Mouse (Mus musculus): ENCODE results near the gene Hfe. TPM values are rescaled to one million over a fixed set of nuclear protein-coding genes. Genes with fewer than 3 reads are reported as not detected.

Hfe gene
- polyA plus RNA-seq (2015; fragmentation: Nextera tagmentation; extraction: Ambion mirVana), result 11.7 and 14.9 TPM in 2 replicates

DNA sequence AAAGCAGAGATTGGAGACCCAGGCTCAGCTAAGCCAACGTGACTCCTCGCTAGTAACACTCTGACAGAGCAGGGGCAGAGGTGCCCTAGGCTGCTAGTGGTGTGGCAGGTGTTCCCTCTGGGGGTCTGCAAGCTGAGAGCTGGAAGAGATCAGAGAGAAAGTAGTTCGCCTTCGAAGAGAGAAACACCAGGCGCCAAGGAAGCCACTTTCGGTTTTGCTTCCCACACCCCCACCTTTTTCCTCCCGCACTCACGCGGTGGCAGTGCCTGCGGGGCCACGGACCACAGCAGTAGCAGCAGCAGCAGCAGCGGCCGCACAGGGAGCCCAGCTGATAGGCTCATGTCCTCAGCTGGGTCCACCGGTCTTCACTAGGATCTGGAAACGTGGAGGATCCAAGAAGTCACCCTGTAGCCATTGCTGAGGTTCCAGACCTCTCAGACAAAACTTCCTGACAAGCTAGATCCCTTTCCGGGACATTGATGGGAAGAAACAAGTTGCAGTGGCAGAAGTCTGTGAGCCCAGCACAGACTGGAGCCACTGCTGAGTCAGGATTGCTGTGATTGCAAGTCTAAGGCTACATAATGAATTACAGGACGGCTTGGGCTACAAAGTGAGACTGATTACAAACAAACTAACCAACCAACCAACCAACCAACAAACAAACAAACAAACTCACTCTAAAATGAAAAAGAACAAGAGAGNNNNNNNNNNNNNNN, at the start of gene Hfe:
Gene Hfe, minus strand, starts transcription at position 481 of the 716 bp plus-strand sequence.
- peak; percentile 61 for ATAC-seq (replicated peaks; ENCODE audit: extremely low read depth, insufficient read depth, low FRiP score)

DNA sequence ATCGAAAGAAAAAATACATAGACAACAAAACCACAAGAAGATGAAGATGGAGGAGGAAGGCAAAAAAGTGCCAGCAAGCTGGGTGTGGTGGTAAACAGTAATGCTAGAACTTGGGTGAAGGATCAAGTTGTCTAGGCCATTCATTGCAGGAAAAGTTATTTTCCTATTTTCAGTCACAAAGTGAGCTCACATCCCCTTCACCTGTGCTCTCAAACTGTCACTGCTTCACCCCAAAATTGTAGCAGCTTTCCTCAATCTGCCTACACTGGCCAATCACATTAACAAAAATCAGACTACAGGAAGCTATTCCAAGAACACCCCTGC, 49.2 kb upstream of the Hfe start:
- no peak for ATAC-seq (replicated peaks; ENCODE audit: extremely low read depth, insufficient read depth, low FRiP score)
- Histone ChIP-seq H3K9me3 (replicated peaks; ENCODE audit: control insufficient read depth, low read length) (no peaks in the 10 kb centered on the region), H3K36me3 (ENCODE audit: control insufficient read depth, insufficient read depth) (no peaks in the 10 kb centered on the region), H3K9ac (ENCODE audit: low read length) (peak overlapping the region; percentile 75), H3K4me1 (ENCODE audit: control insufficient read depth, insufficient read depth, low read length) (peaks cover 22% of the 10 kb centered on the region), H3K27ac (ENCODE audit: low read length) (peak overlapping the region; percentile 87), H3K4me2 (ENCODE audit: low read depth, low read length) (peak overlapping the region; percentile 89), H3K27me3 (ENCODE audit: control insufficient read depth, insufficient read depth, low read length) (no peaks in the 10 kb centered on the region), H3K4me3 (ENCODE audit: low read length) (peak overlapping the region; percentile 76)
- 56% methylated on average over 1 of the region's 1 CpGs for WGBS

More for the DNA sequence above, at the start of gene Hfe:
- Histone ChIP-seq H3K27ac (ENCODE audit: low read length) (peak within 1 kb of the TSS; percentile 61), H3K4me3 (ENCODE audit: low read length) (peak within 1 kb of the TSS; percentile 65), H3K27me3 (ENCODE audit: control insufficient read depth, insufficient read depth, low read length) (no peaks in the 10 kb centered on the region), H3K36me3 (ENCODE audit: control insufficient read depth, insufficient read depth) (no peaks in the 10 kb centered on the region), H3K4me1 (ENCODE audit: control insufficient read depth, insufficient read depth, low read length) (peaks cover 12% of the 10 kb centered on the region), H3K9ac (ENCODE audit: low read length) (peak within 1 kb of the TSS; percentile 79), H3K4me2 (ENCODE audit: low read depth, low read length) (peak within 1 kb of the TSS; percentile 91), H3K9me3 (replicated peaks; ENCODE audit: control insufficient read depth, low read length) (no peaks in the 10 kb centered on the region)
- WGBS, result 3% methylated on average over 17 of the region's 17 CpGs

DNA sequence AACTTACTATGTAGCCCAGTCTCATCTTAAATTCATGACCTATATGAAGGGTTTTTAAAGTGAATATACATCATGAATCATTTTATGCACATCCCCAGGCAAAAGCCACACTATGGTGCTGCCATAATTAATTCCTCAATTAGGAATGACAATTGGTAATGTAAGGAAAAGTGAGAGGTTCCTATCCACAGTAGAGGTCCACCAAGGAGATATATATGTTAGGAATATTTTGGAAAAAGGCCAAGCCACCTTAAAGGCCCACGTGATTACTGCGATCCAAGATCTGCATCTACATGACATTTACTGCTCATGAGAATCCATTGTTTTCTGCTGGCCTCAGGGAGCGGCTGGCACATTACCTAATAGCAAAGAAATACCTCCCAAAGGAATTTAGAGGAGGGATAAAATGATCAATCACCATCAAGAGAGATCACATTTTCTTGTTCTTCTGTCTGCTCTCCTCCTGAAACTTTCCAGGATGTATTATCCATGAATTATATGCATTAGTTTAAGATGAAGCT, 48.7 kb upstream of the Hfe start:
- ATAC-seq (replicated peaks; ENCODE audit: extremely low read depth, insufficient read depth, low FRiP score), result no peak
- Histone ChIP-seq H3K4me1 (ENCODE audit: control insufficient read depth, insufficient read depth, low read length) (peaks cover 20% of the 10 kb centered on the region), H3K4me2 (ENCODE audit: low read depth, low read length) (no peak overlapping the region), H3K27me3 (ENCODE audit: control insufficient read depth, insufficient read depth, low read length) (no peaks in the 10 kb centered on the region), H3K36me3 (ENCODE audit: control insufficient read depth, insufficient read depth) (no peaks in the 10 kb centered on the region), H3K4me3 (ENCODE audit: low read length) (no peak overlapping the region), H3K9me3 (replicated peaks; ENCODE audit: control insufficient read depth, low read length) (no peaks in the 10 kb centered on the region), H3K27ac (ENCODE audit: low read length) (no peak overlapping the region), H3K9ac (ENCODE audit: low read length) (no peak overlapping the region)
- WGBS, result 81% methylated on average over 3 of the region's 3 CpGs

DNA sequence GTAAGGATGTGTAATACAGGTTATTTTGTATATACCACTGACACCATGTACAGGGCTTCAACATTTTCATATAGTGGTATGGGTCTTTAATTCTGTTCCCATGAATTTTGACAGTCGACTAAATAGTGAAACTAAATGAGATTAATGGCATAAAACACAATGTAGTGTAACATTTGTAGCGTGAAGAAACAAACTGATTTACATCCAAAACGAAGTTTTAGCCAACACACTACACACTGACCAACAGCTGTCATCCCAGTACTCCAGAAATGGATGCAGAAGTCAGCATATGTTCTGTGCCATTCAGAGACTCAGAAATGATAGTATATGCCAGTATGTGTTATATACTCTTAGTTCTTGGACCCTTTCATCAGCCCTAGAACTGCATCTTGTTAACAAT, 47.3 kb upstream of the Hfe start:
- 54% methylated on average over 3 of the region's 3 CpGs for WGBS
- no peak overlapping the region for H3K4me2 ChIP-seq (ENCODE audit: low read depth, low read length)

DNA sequence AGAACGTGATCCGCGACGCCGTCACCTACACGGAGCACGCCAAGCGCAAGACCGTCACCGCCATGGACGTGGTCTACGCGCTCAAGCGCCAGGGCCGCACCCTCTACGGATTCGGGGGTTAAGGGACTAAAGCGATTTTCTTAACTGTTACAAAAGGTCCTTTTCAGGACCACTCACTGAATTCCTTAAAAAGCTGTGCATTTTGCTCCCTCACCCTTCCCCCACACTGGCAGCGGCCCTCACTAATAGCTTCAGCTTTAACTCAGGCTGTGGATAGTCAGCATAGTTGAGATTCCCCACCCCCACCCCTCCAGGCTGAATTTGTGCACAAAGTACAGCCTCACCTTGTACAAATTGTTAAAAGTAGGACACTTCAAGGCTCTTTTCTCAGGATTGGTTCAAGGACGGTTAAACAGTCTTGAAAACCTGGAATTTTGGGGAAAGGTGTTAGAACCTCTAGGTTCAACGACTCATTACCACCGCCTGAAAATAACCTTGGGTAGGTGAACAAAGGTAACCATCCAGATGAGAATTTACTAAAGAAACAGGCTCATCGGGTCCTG, 46.6 kb upstream of the Hfe start:
- WGBS, result 3% methylated on average over 12 of the region's 23 CpGs
- Histone ChIP-seq H3K36me3 (ENCODE audit: control insufficient read depth, insufficient read depth) (no peaks in the 10 kb centered on the region), H3K9ac (ENCODE audit: low read length) (peak overlapping the region; percentile 46), H3K4me2 (ENCODE audit: low read depth, low read length) (peak overlapping the region; percentile 67), H3K27ac (ENCODE audit: low read length) (peak overlapping the region; percentile 88), H3K9me3 (replicated peaks; ENCODE audit: control insufficient read depth, low read length) (no peaks in the 10 kb centered on the region), H3K27me3 (ENCODE audit: control insufficient read depth, insufficient read depth, low read length) (no peaks in the 10 kb centered on the region), H3K4me1 (ENCODE audit: control insufficient read depth, insufficient read depth, low read length) (peaks cover 14% of the 10 kb centered on the region), H3K4me3 (ENCODE audit: low read length) (peak overlapping the region; percentile 51)
- no peak for ATAC-seq (replicated peaks; ENCODE audit: extremely low read depth, insufficient read depth, low FRiP score)

More for the DNA sequence above, 47.3 kb upstream of the Hfe start:
- Histone ChIP-seq H3K9me3 (replicated peaks; ENCODE audit: control insufficient read depth, low read length) (no peaks in the 10 kb centered on the region), H3K36me3 (ENCODE audit: control insufficient read depth, insufficient read depth) (no peaks in the 10 kb centered on the region), H3K4me1 (ENCODE audit: control insufficient read depth, insufficient read depth, low read length) (peaks cover 14% of the 10 kb centered on the region), H3K9ac (ENCODE audit: low read length) (no peak overlapping the region), H3K27ac (ENCODE audit: low read length) (0 out of 2 replicates have a peak overlapping the region, but pooled peaks have one; percentile 5), H3K27me3 (ENCODE audit: control insufficient read depth, insufficient read depth, low read length) (no peaks in the 10 kb centered on the region), H3K4me3 (ENCODE audit: low read length) (no peak overlapping the region)
- ATAC-seq (replicated peaks; ENCODE audit: extremely low read depth, insufficient read depth, low FRiP score), result no peak

DNA sequence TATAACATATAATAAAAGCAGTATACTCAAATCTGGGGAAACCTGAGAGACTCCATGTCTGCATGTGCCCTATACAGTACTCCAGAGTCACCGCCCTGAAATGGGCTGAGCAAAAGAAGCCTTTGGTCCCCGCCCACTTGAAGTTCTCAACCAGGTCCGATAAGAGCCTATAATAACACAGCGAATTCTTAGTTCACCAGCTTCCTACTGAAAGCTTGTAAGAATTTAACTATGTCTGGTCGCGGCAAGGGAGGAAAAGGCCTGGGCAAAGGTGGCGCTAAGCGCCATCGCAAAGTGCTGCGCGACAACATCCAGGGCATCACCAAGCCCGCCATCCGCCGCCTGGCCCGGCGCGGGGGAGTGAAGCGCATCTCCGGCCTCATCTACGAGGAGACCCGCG, 46.1 kb upstream of the Hfe start, which contains the start of gene Hist1h4b:
Gene Hist1h4b, plus strand, starts transcription at position 224 of the 400 bp plus-strand sequence.
- Histone ChIP-seq H3K9ac (ENCODE audit: low read length) (peak within 1 kb of the TSS; percentile 46), H3K4me2 (ENCODE audit: low read depth, low read length) (peak within 1 kb of the TSS; percentile 67), H3K27me3 (ENCODE audit: control insufficient read depth, insufficient read depth, low read length) (no peaks in the 10 kb centered on the region), H3K27ac (ENCODE audit: low read length) (peak within 1 kb of the TSS; percentile 88), H3K4me3 (ENCODE audit: low read length) (peak within 1 kb of the TSS; percentile 51), H3K9me3 (replicated peaks; ENCODE audit: control insufficient read depth, low read length) (no peaks in the 10 kb centered on the region), H3K4me1 (ENCODE audit: control insufficient read depth, insufficient read depth, low read length) (peaks cover 14% of the 10 kb centered on the region), H3K36me3 (ENCODE audit: control insufficient read depth, insufficient read depth) (no peaks in the 10 kb centered on the region)
- WGBS, result under 1% methylated on average over 17 of the region's 22 CpGs
- peak; percentile 58 for ATAC-seq (replicated peaks; ENCODE audit: extremely low read depth, insufficient read depth, low FRiP score)

DNA sequence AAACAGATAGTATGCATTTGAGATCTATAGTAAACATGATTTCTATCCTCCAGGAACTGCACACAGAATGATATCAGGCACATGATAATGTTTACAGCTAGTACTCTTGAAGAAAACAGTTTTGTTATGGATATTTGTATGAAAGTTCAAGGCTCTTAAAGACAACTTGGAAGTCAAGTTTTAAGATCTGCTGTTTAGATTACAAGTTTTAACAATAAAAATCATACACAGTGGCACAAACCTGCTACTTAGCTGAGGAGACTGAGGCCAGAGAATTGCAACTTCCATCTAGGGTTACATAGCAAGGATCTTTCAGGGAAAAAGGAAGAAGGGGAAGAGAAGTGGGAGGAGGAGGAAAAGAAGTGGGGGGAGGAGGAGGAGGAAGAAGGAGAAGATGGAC, 44.3 kb upstream of the Hfe start:
- Histone ChIP-seq H3K4me2 (ENCODE audit: low read depth, low read length) (no peak overlapping the region), H3K27ac (ENCODE audit: low read length) (no peak overlapping the region), H3K9ac (ENCODE audit: low read length) (no peak overlapping the region), H3K9me3 (replicated peaks; ENCODE audit: control insufficient read depth, low read length) (no peaks in the 10 kb centered on the region), H3K27me3 (ENCODE audit: control insufficient read depth, insufficient read depth, low read length) (no peaks in the 10 kb centered on the region), H3K4me3 (ENCODE audit: low read length) (no peak overlapping the region), H3K36me3 (ENCODE audit: control insufficient read depth, insufficient read depth) (no peaks in the 10 kb centered on the region), H3K4me1 (ENCODE audit: control insufficient read depth, insufficient read depth, low read length) (peaks cover 8% of the 10 kb centered on the region; the same call in 1 of the 2 replicates)
- ATAC-seq (replicated peaks; ENCODE audit: extremely low read depth, insufficient read depth, low FRiP score), result no peak

DNA sequence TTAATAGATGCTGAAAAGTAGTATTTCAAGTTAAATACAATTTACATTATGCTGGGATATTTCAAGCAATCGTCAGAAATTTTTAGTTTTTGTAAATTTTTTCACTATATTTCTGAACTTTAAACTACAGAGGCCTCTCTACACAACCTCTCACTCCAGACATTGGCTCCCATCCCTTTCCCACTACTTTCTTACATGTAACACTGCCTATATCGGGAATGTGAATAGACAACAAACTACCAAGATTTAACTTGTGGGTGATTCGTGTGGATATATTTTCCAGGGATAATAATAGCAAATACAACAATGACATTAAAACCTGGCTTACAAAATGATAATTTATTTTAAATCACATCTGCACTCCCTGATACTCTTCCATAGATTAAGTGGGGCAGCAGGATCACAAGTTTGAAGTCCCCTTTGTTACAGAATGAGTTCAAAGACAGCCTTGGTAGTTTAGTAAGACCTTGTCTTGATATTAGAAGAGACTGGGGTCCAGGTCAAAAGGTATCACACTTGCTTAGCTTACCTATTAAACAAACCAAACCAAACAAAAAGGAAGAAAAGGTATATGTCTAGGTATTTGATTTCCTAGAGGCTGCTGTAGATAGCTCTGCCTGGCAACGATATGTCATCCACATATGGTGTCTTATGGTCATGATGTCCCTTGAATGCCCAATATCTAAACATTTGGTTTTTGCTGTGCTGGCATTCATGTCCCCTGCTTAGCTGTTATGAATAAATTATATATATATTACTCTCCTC, 42.8 kb upstream of the Hfe start:
- no peak overlapping the region for H3K27ac ChIP-seq (ENCODE audit: low read length)
- WGBS, result 53% methylated on average over 4 of the region's 4 CpGs

More for the DNA sequence above, 42.8 kb upstream of the Hfe start:
- Histone ChIP-seq H3K9me3 (replicated peaks; ENCODE audit: control insufficient read depth, low read length) (no peaks in the 10 kb centered on the region), H3K9ac (ENCODE audit: low read length) (no peak overlapping the region), H3K4me1 (ENCODE audit: control insufficient read depth, insufficient read depth, low read length) (0 out of 2 replicates have a peak, but pooled peaks cover 7% of the 10 kb centered on the region), H3K27me3 (ENCODE audit: control insufficient read depth, insufficient read depth, low read length) (no peaks in the 10 kb centered on the region), H3K36me3 (ENCODE audit: control insufficient read depth, insufficient read depth) (no peaks in the 10 kb centered on the region), H3K4me2 (ENCODE audit: low read depth, low read length) (no peak overlapping the region; the same call in 1 of the 2 replicates), H3K4me3 (ENCODE audit: low read length) (no peak overlapping the region)
- ATAC-seq (replicated peaks; ENCODE audit: extremely low read depth, insufficient read depth, low FRiP score), result no peak

All from heart, embryonic 16.5 days (tissue).